17 mouse cellular contexts compared by ENCODE assay signal in genomic region chr3:94680783-94681182, GRCm38 (mm10). TPM values are rescaled to one million over a fixed set of nuclear protein-coding genes. Genes with fewer than 3 reads are reported as not detected.
DNase-seq lines count a peak whose midpoint lies in the region; ATAC-seq and TF ChIP-seq lines count a peak whose summit lies in the region.
"Had no signal": no experiment of that assay in that cellular context is flagged by ENCODE, and none has a peak within 500 bp of the region (broad histone marks: within the 10 kb centered on the region; RNA-seq: fewer than 3 reads in every experiment).

No protein-coding gene starts in this region.

- TF ChIP-seq POLR2A in bone marrow macrophage, adult 2 months (IDR thresholded peaks at IDR 0.05; ENCODE audit: borderline replicate concordance, low read depth, low read length): no peak

- WGBS in liver, embryonic 12.5 days (ENCODE audit: insufficient replicate concordance): 74% methylated on average over 16 of the region's 16 CpGs
- 70% methylated on average over 16 of the region's 16 CpGs for WGBS in lung, embryonic 16.5 days

- TF ChIP-seq CTCF in bone marrow macrophage, adult 2 months (IDR thresholded peaks at IDR 0.05; ENCODE audit: low read depth, low read length): no peak

- no peaks in the 10 kb centered on the region for H3K36me3 ChIP-seq in liver, embryonic 12.5 days
- no peaks in the 10 kb centered on the region for H3K36me3 ChIP-seq in lung, embryonic 16.5 days (ENCODE audit: control insufficient read depth, insufficient read depth, low read length)
- H3K36me3 ChIP-seq: lung, embryonic 15.5 days had no signal

- peaks cover 10% of the 10 kb centered on the region; the same call in 1 of the 2 replicates for H3K27me3 ChIP-seq in liver, embryonic 12.5 days (replicated peaks)
- H3K27me3 ChIP-seq in lung, embryonic 16.5 days (ENCODE audit: control insufficient read depth, insufficient read depth, low read depth, low read length): no peaks in the 10 kb centered on the region
- H3K27me3 ChIP-seq: lung, embryonic 15.5 days had no signal

- H3K4me2 ChIP-seq in liver, embryonic 12.5 days: no peak overlapping the region
- H3K4me2 ChIP-seq in lung, embryonic 16.5 days (ENCODE audit: low read depth, low read length): no peak overlapping the region
- H3K4me2 ChIP-seq: lung, embryonic 15.5 days had no signal

- no peak for DNase-seq in liver
- no peak for DNase-seq in frontal cortex, postnatal 10 days (ENCODE audit: low spot score in 2 of 2)
- DNase-seq in frontal cortex, postnatal 25 days (ENCODE audit: low spot score in 2 of 2): no peak
- no peak for DNase-seq in right cerebral cortex, adult 18-20 months
- DNase-seq: cerebellum, postnatal 14 days; kidney, postnatal 36 days had no signal

- H3K9ac ChIP-seq in liver, embryonic 12.5 days: no peak overlapping the region
- no peak overlapping the region for H3K9ac ChIP-seq in lung, embryonic 16.5 days (ENCODE audit: low read length)
- H3K9ac ChIP-seq: lung, embryonic 15.5 days had no signal

- H3K4me1 ChIP-seq in liver, embryonic 12.5 days: peaks cover 41% of the 10 kb centered on the region
- H3K4me1 ChIP-seq in bone marrow macrophage, adult 2 months (ENCODE audit: control insufficient read depth, insufficient read depth, low read length): no peaks in the 10 kb centered on the region; the same call in 1 of the 2 replicates
- no peaks in the 10 kb centered on the region; the same call in 1 of the 2 replicates for H3K4me1 ChIP-seq in lung, embryonic 16.5 days (replicated peaks; ENCODE audit: control insufficient read depth, insufficient read depth, low read length)
- H3K4me1 ChIP-seq: lung, embryonic 15.5 days had no signal

- H3K27ac ChIP-seq in liver, embryonic 12.5 days: no peak overlapping the region
- 0 out of 2 replicates have a peak overlapping the region, but pooled peaks have one; percentile 13 for H3K27ac ChIP-seq in bone marrow macrophage, adult 2 months (ENCODE audit: insufficient read depth, low read depth, low read length)
- no peak overlapping the region for H3K27ac ChIP-seq in lung, embryonic 16.5 days (ENCODE audit: low read length)
- H3K27ac ChIP-seq: hindbrain, postnatal 0 days; lung, embryonic 15.5 days had no signal

- H3K4me3 ChIP-seq in liver, embryonic 12.5 days: no peak overlapping the region
- no peak overlapping the region for H3K4me3 ChIP-seq in bone marrow macrophage, adult 2 months (ENCODE audit: insufficient read depth, low read length)
- H3K4me3 ChIP-seq in lung, embryonic 16.5 days (ENCODE audit: low read length): no peak overlapping the region
- H3K4me3 ChIP-seq: lung, embryonic 15.5 days had no signal

- ATAC-seq in liver, embryonic 12.5 days: 0 out of 2 replicates have a peak, but pooled peaks have one; percentile 22
- ATAC-seq in lung, embryonic 16.5 days (ENCODE audit: low read depth): peak; percentile 35; the same call in 1 of the 2 replicates
- ATAC-seq: forebrain, embryonic 16.5 days; hindbrain, postnatal 0 days had no signal

- no peaks in the 10 kb centered on the region for H3K9me3 ChIP-seq in liver, embryonic 12.5 days (replicated peaks)
- no peaks in the 10 kb centered on the region for H3K9me3 ChIP-seq in lung, embryonic 16.5 days (ENCODE audit: control insufficient read depth, low read length)
- H3K9me3 ChIP-seq: lung, embryonic 15.5 days had no signal

RNA-seq across cellular contexts. Expression of gene Selenbp2, which starts 12.6 kb away (rescaled TPM):
- polyA plus RNA-seq in liver, embryonic 12.5 days (2016; fragmentation: Nextera tagmentation; extraction: Ambion mirVana): 3.0 and 3.3 TPM in 2 replicates
- polyA plus RNA-seq in bone marrow macrophage, adult 2 months (2012; ENCODE audit: insufficient read depth, insufficient read length, missing spikeins): not detected in 2 replicates
- polyA plus RNA-seq in lung, embryonic 16.5 days (2015; fragmentation: Nextera tagmentation; extraction: Ambion mirVana): 8.9 and 13.3 TPM in 2 replicates
- polyA plus RNA-seq: forebrain, embryonic 16.5 days; thymus, postnatal 0 days had no signal

RNA-seq across cellular contexts. Expression of gene Tuft1, which starts 22.1 kb away (rescaled TPM):
- 5.4 and 7.5 TPM in 2 replicates for polyA plus RNA-seq in liver, embryonic 12.5 days (2016; fragmentation: Nextera tagmentation; extraction: Ambion mirVana)
- polyA plus RNA-seq in bone marrow macrophage, adult 2 months (2012; ENCODE audit: insufficient read depth, insufficient read length, missing spikeins): 6.2 and 6.7 TPM in 2 replicates
- 10.9 and 11.9 TPM in 2 replicates for polyA plus RNA-seq in lung, embryonic 16.5 days (2015; fragmentation: Nextera tagmentation; extraction: Ambion mirVana)

RNA-seq across cellular contexts. Expression of gene Gm10972, which starts 37.9 kb away (rescaled TPM):
- polyA plus RNA-seq in liver, embryonic 12.5 days (2016; fragmentation: Nextera tagmentation; extraction: Ambion mirVana): not detected in 2 replicates
- polyA plus RNA-seq in bone marrow macrophage, adult 2 months (2012; ENCODE audit: insufficient read depth, insufficient read length, missing spikeins): not detected in 2 replicates
- polyA plus RNA-seq in lung, embryonic 16.5 days (2015; fragmentation: Nextera tagmentation; extraction: Ambion mirVana): not detected in 2 replicates
- polyA plus RNA-seq: embryonic facial prominence, embryonic 14.5 days; forebrain, embryonic 16.5 days; gonadal fat pad, adult 2 months; hindbrain, postnatal 0 days; lung, embryonic 15.5 days; midbrain, postnatal 0 days; spleen, adult 2 months; thymus, postnatal 0 days had no signal
